In genomic region chr5:46172315-46172714, GRCm38 (mm10) we compare ENCODE assay signal across 31 mouse cellular contexts.
DNase-seq lines count a peak whose midpoint lies in the region; ATAC-seq and TF ChIP-seq lines count a peak whose summit lies in the region.
"Had no signal": no experiment of that assay in that cellular context is flagged by ENCODE, and none has a peak within 500 bp of the region (broad histone marks: within the 10 kb centered on the region; RNA-seq: fewer than 3 reads in every experiment).

No protein-coding gene starts in this region.

- no peaks in the 10 kb centered on the region for H3K36me3 ChIP-seq in kidney, embryonic 16.5 days (ENCODE audit: insufficient read depth, low read length)
- H3K36me3 ChIP-seq: G1E; hindbrain, embryonic 12.5 days; intestine, embryonic 15.5 days; limb, embryonic 10.5 days; limb, embryonic 15.5 days; liver, embryonic 13.5 days; neural tube, embryonic 15.5 days had no signal

- TF ChIP-seq POLR2A in brain, embryonic 14.5 days (IDR thresholded peaks at IDR 0.05; ENCODE audit: borderline replicate concordance, extremely low read depth, insufficient read depth, insufficient read length, poor library complexity, severe bottlenecking) = no peak

- ATAC-seq in kidney, embryonic 16.5 days (ENCODE audit: low FRiP score, low TSS enrichment) = peak; percentile 31; the same call in 1 of the 2 replicates
- ATAC-seq in CD4-positive, CD25-positive, alpha-beta regulatory T cell, adult 4 months = no peak
- ATAC-seq: forebrain, embryonic 13.5 days; hindbrain, postnatal 0 days; intestine, embryonic 15.5 days; lung, postnatal 0 days had no signal

- WGBS in kidney, embryonic 16.5 days = 46% methylated on average over 3 of the region's 3 CpGs

- no peak overlapping the region for H3K27ac ChIP-seq in kidney, embryonic 16.5 days (ENCODE audit: low read length)
- H3K27ac ChIP-seq: forebrain, embryonic 13.5 days; hindbrain, embryonic 12.5 days; hindbrain, postnatal 0 days; intestine, embryonic 15.5 days; limb, embryonic 10.5 days; limb, embryonic 15.5 days; liver, embryonic 13.5 days; neural tube, embryonic 15.5 days; stomach, postnatal 0 days had no signal

- no peak overlapping the region for H3K4me2 ChIP-seq in kidney, embryonic 16.5 days (replicated peaks; ENCODE audit: low read depth, low read length)
- H3K4me2 ChIP-seq: forebrain, embryonic 13.5 days; hindbrain, embryonic 12.5 days; intestine, embryonic 15.5 days; limb, embryonic 15.5 days; liver, embryonic 13.5 days; neural tube, embryonic 15.5 days had no signal

- H3K9me3 ChIP-seq in kidney, embryonic 16.5 days (ENCODE audit: low read length) = no peaks in the 10 kb centered on the region
- H3K9me3 ChIP-seq: forebrain, embryonic 13.5 days; G1E; hindbrain, embryonic 12.5 days; intestine, embryonic 15.5 days; limb, embryonic 10.5 days; limb, embryonic 15.5 days; liver, embryonic 13.5 days; megakaryocyte, embryonic 14.5 days; neural tube, embryonic 15.5 days had no signal

- DNase-seq in kidney, adult 9 months = no peak
- peak; percentile 74 for DNase-seq in ES-CJ7 (ENCODE audit: low read depth, low spot score)
- peak; percentile 13 for DNase-seq in brain, embryonic 14.5 days (ENCODE audit: low read depth)
- peak; percentile 4 for DNase-seq in retina, postnatal 1 day
- no peak for DNase-seq in ovary, adult 18-20 months (ENCODE audit: low spot score)
- DNase-seq: adrenal gland, postnatal 25 days; cerebellum, adult 9-11 months; gastrocnemius, postnatal 14 days; heart, postnatal 14 days; kidney, adult 2 months; kidney, postnatal 10 days; layer of hippocampus, postnatal 36 days; liver, embryonic 13.5 days; lung, adult 18-20 months; lung, postnatal 4 days; right cerebral cortex, postnatal 4 days; thymus, adult 18-20 months; thymus, postnatal 25 days had no signal

- H3K9ac ChIP-seq in kidney, embryonic 16.5 days (replicated peaks; ENCODE audit: low read length) = no peak overlapping the region
- H3K9ac ChIP-seq: forebrain, embryonic 13.5 days; hindbrain, embryonic 12.5 days; intestine, embryonic 15.5 days; limb, embryonic 15.5 days; liver, embryonic 13.5 days; neural tube, embryonic 15.5 days had no signal

- no peak overlapping the region for H3K4me3 ChIP-seq in kidney, embryonic 16.5 days (ENCODE audit: low read length)
- H3K4me3 ChIP-seq: forebrain, embryonic 13.5 days; hindbrain, embryonic 12.5 days; intestine, embryonic 15.5 days; limb, embryonic 10.5 days; limb, embryonic 15.5 days; liver, embryonic 13.5 days; megakaryocyte, embryonic 14.5 days; neural tube, embryonic 15.5 days had no signal

- TF ChIP-seq CTCF in brain, embryonic 14.5 days (IDR thresholded peaks at IDR 0.05; ENCODE audit: borderline replicate concordance, extremely low read depth, insufficient read depth, insufficient read length) = no peak

- no peaks in the 10 kb centered on the region for H3K4me1 ChIP-seq in kidney, embryonic 16.5 days (ENCODE audit: insufficient read depth, low read length)
- H3K4me1 ChIP-seq: forebrain, embryonic 13.5 days; hindbrain, embryonic 12.5 days; intestine, embryonic 15.5 days; limb, embryonic 10.5 days; limb, embryonic 15.5 days; liver, embryonic 13.5 days; megakaryocyte, embryonic 14.5 days; neural tube, embryonic 15.5 days had no signal

- H3K27me3 ChIP-seq in kidney, embryonic 16.5 days (ENCODE audit: insufficient read depth, low read length) = no peaks in the 10 kb centered on the region
- H3K27me3 ChIP-seq: forebrain, embryonic 13.5 days; hindbrain, embryonic 12.5 days; intestine, embryonic 15.5 days; limb, embryonic 15.5 days; liver, embryonic 13.5 days; megakaryocyte, embryonic 14.5 days; neural tube, embryonic 15.5 days had no signal

Comparison
In these comparisons a context has a peak if more than half of its experiments do, and no peak if none do; other contexts are left out.
1. DNase-seq: peak in ES-CJ7 (single experiment), brain, embryonic 14.5 days (single experiment) and retina, postnatal 1 day (single experiment); none in kidney, adult 9 months (single experiment) and ovary, adult 18-20 months (single experiment).